Mouse (Mus musculus): ENCODE measurements around the gene Ddr1.

DNA sequence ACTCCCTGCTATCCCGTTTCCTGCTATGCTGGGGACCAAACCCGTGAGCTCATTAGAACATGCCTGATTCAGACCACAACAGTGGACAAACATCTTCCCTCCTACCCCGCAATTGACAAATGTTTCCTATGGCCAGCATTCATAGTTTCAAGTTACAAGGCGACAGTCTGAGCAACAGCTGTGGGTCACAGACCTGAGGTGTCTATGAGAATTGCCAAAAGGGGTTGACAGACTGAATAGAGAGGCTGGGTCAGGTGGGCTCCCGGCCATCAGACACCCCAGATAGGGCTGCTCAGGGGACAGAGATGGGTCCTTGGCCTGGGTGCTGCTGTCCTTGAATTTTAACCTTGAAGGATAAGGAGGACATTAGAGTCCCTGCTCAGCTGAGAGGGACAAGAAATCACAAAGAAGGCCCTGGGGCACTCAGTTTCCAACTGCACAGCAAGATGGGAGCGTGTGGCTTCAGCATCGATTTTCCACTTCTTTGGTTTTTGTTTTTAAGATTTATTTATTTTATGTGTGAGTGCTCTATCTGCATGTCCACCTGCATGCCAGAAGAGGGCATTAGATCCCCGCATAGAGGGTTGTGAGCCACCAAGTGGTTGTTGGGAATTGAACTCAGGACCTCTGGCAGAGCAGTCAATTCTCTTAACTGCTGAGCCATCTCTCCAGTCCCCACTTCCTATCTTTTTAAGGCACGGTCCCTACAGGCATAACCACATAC lies 15.4 kb upstream of the Ddr1 start:
- TF ChIP-seq POLR2A (IDR thresholded peaks at IDR 0.05; ENCODE audit: extremely low read depth, insufficient read depth, low read length) (no peak), CTCF (IDR thresholded peaks at IDR 0.05; ENCODE audit: low read depth, low read length) (no peak)
